Mouse (Mus musculus) midbrain, postnatal 0 days (tissue): ENCODE measurements around the gene Triobp. TPM values are rescaled to one million over a fixed set of nuclear protein-coding genes. Genes with fewer than 3 reads are reported as not detected.
A peak's percentile ranks its signal among the peaks of the same experiment; 100 is the strongest.

ENCODE experiments used
- ATAC-seq: fragments of 200-750 bp; cut with Nextera tagmentation; 2 replicates; pipeline ENCODE4 v1.8.0; 2017; ENCODE audit warnings: moderate number of reproducible peaks, mild to moderate bottlenecking, moderate TSS enrichment, moderate library complexity; ENCODE audit not compliant: low FRiP score
- DNase-seq: peaks from one replicate; pipeline ENCODE4 v3.0.0-alpha.2; 2015; ENCODE audit warnings: low spot score
- H3K27ac ChIP-seq: fragments of 300-500 bp; sonication (generic); 2 replicates; pipeline ENCODE4 v1.5.1; 2014; ENCODE audit warnings: low read depth, mild to moderate bottlenecking, low read length, mixed read lengths
- H3K27me3 ChIP-seq: fragments of 300-500 bp; sonication (generic); 2 replicates; pipeline ENCODE4 v1.6.1; 2014; ENCODE audit warnings: low read length, control low read depth, mixed read lengths; ENCODE audit not compliant: insufficient read depth
- H3K36me3 ChIP-seq: fragments of 300-500 bp; sonication (generic); 2 replicates; pipeline ENCODE4 v1.6.1; 2014; ENCODE audit warnings: low read length, control low read depth, mixed read lengths; ENCODE audit not compliant: insufficient read depth
- H3K4me1 ChIP-seq: fragments of 300-500 bp; sonication (generic); 2 replicates; pipeline ENCODE4 v1.6.1; 2014; ENCODE audit warnings: mild to moderate bottlenecking, control low read depth, antibody characterized with exemption, low read length, mixed read lengths; ENCODE audit not compliant: insufficient read depth
- H3K4me2 ChIP-seq: fragments of 300-500 bp; sonication (generic); 2 replicates; pipeline ENCODE4 v1.6.1; 2014; ENCODE audit warnings: low read depth, mild to moderate bottlenecking, low read length, mixed read lengths; ENCODE audit not compliant: poor library complexity, severe bottlenecking
- H3K4me3 ChIP-seq: fragments of 300-500 bp; sonication (generic); 2 replicates; pipeline ENCODE4 v1.5.1; 2014; ENCODE audit warnings: low read depth, mild to moderate bottlenecking, low read length, moderate library complexity
- H3K9ac ChIP-seq: fragments of 300-500 bp; sonication (generic); replicated peaks from 2 replicates; pipeline ENCODE4 v1.6.1; 2014; ENCODE audit warnings: mild to moderate bottlenecking, low read length, moderate library complexity, mixed read lengths; ENCODE audit not compliant: poor library complexity, severe bottlenecking
- H3K9me3 ChIP-seq: fragments of 300-500 bp; sonication (generic); 2 replicates; pipeline ENCODE4 v1.6.1; 2016; ENCODE audit warnings: low read length, control low read depth
- CTCF ChIP-seq: IDR thresholded peaks from 2 replicates; pipeline ENCODE4 v1.5.1; 2016; ENCODE audit warnings: antibody characterized with exemption, mild to moderate bottlenecking
- WGBS: fragments of 180-500 bp; shearing (Covaris S2); extraction: QIAGEN DNeasy Blood & Tissue Kit; methylation state at CpG from one replicate; pipeline ENCODE4 v1.1.7; 2014; 5-methylcytosine and 5-hydroxymethylcytosine counted together
- polyA plus RNA-seq: library from polyadenylated mRNA; unstranded; fragments of >200 nt; fragmentation: Nextera tagmentation; extraction: Ambion mirVana; gene quantifications from 2 replicates; pipeline ENCODE4 v1.2.1, GENCODE M21; 2015
- total RNA-seq: library from RNA; depleted of rRNA; stranded (reverse); fragments of >200 nt; gene quantifications from 2 replicates; pipeline ENCODE4 v1.2.3, GENCODE M21; 2014

Gene Triobp
- total and polyA plus RNA-seq, 2 experiments from 2014 or later: 28.4 to 40.0 TPM

DNA sequence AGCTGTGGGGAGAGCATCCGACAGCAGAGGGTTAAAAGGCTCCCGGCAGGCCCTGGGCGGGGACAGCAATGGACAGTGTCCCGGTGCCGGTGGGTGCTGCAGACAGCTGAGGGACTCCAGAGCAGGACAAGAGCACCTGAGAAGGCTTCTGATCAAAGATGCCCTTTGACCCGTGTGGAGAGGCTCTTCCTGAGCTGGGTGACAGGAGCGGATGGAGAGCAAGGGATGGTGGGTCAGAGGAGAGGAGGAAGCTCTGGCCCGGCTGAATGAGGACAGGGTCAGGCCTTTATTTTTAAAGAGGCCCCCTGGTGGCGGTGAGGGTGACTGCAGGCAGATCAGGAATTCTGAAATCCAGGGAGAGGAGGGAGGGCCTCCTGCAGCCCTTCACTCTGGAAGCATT lies 4.9 kb upstream of the Triobp start:
- peak; percentile 63 for ATAC-seq
- H3K27me3 ChIP-seq: no peaks in the 10 kb centered on the region
- WGBS: 2% methylated on average over 9 of the region's 9 CpGs

DNA sequence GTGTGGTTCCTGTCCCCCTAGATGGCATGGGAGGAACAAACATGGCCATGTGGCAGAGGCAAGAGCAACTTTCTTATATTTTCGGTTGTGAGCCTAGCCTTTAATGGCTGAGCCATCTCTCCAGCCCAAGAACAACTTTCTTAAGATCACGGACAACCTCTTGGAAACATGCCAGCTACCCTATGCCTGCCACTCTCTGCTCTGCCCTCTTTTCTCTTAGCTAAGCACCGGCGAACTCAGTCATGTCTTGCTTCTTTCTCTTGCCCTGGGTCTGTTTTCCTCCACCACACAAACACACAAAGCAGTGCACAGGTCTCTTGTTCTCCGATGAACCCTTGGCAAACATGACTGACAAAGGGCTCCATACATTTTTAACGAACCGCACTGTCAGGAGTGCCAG lies 1.3 kb upstream of the Triobp start:
- Histone ChIP-seq H3K27ac (no peak overlapping the region), H3K9me3 (no peaks in the 10 kb centered on the region), H3K4me1 (peaks cover 12% of the 10 kb centered on the region; the same call in 1 of the 2 replicates), H3K27me3 (no peaks in the 10 kb centered on the region), H3K4me3 (no peak overlapping the region), H3K4me2 (no peak overlapping the region), H3K9ac (no peak overlapping the region), H3K36me3 (peaks cover under 1% of the 10 kb centered on the region)
- ATAC-seq (no peak), DNase-seq (no peak)
- 68% methylated on average over 7 of the region's 7 CpGs for WGBS
- TF ChIP-seq CTCF: no peak

More for the DNA sequence above, 4.9 kb upstream of the Triobp start:
- peak overlapping the region; percentile 39; the same call in 1 of the 2 replicates for H3K4me2 ChIP-seq
- DNase-seq: peak; percentile 79
- peaks cover 26% of the 10 kb centered on the region for H3K36me3 ChIP-seq
- peak; percentile 87 for TF ChIP-seq CTCF
- H3K4me3 ChIP-seq: no peak overlapping the region
- peak overlapping the region; percentile 18; the same call in 1 of the 2 replicates for H3K27ac ChIP-seq
- H3K4me1 ChIP-seq: no peaks in the 10 kb centered on the region
- H3K9ac ChIP-seq: no peak overlapping the region
- H3K9me3 ChIP-seq: no peaks in the 10 kb centered on the region

DNA sequence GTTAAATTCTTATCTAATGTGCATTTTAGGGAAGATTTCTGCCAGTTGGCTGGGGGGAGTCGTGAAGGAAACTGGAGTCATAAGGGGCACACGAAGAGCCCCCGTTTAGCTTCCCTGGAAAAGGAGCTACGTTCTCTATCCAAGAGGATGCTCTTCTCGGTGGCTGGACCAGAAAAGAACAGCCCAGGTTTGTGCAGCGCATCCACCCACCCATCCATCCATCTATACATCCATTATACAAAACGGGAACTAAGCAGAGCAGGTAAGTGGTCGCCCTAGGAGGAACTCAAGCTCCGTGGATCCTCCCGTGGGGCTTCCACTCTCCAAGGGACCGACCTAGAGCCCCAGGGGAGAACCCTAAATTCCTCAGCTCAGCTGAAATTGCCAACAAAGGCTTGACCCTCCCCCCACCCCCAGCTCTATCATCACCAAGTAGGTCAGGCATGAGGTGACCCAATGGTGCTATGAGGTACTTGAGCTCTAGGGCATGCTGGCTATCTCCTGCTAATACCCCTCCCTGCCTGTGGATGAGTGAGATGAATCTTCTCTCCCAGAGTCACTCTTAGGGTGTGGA lies 715 bp downstream of the Triobp start:
- Histone ChIP-seq H3K4me1 (peaks cover 12% of the 10 kb centered on the region; the same call in 1 of the 2 replicates), H3K4me2 (peak overlapping the region; percentile 68), H3K36me3 (peaks cover 7% of the 10 kb centered on the region; the same call in 1 of the 2 replicates), H3K27me3 (no peaks in the 10 kb centered on the region), H3K4me3 (peak overlapping the region; percentile 63), H3K27ac (peak overlapping the region; percentile 77), H3K9me3 (no peaks in the 10 kb centered on the region), H3K9ac (peak overlapping the region; percentile 78)
- DNase-seq (peak; percentile 21), ATAC-seq (peak; percentile 26; the same call in 1 of the 2 replicates)
- no peak for TF ChIP-seq CTCF
- WGBS: 2% methylated on average over 11 of the region's 11 CpGs

DNA sequence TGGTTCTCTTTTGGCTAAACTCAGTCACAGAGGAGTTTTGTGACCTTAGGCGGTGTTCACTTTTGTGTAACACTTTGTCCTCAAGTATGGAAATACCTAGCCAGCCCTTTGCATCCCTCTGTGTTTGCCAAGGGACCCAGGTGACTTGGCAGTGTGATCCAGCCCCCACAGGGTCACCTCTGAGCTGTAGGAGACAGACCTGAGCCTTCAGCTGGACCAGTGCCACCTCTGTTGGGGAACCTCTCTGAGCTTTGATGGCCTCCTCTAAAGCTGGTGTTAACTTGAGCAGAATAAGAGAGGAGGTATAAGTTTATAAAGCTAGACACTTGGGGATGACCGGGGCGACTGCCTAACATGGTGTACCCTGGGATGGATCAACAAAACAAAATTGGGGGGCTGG lies 1.4 kb downstream of the Triobp start:
- Histone ChIP-seq H3K4me2 (peak overlapping the region; percentile 68), H3K36me3 (peaks cover 11% of the 10 kb centered on the region; the same call in 1 of the 2 replicates), H3K9ac (no peak overlapping the region; the same call in 1 of the 2 replicates), H3K27ac (no peak overlapping the region), H3K4me1 (peaks cover 12% of the 10 kb centered on the region; the same call in 1 of the 2 replicates), H3K27me3 (no peaks in the 10 kb centered on the region), H3K4me3 (peak overlapping the region; percentile 63), H3K9me3 (no peaks in the 10 kb centered on the region)
- no peak for TF ChIP-seq CTCF
- ATAC-seq (no peak), DNase-seq (no peak)
- 97% methylated on average over 3 of the region's 3 CpGs for WGBS

DNA sequence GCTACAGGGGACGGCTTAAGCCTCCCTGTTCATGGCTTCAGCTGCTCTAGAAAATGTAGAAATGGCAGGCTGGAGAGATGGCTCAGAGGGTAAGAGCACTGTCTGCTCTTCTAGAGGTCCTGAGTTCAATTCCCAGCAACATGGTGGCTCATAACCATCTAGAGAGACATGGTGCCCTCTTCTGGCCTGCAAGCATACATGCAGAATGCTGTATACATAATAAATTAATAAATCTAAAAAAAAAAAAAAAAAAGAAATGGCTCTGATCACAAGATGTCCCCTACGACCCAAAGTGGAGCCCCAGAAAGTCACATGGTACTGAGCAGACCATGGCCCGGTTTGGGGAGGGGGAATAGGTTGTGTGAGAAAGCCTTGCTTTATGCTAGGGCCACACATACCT lies 8.1 kb downstream of the Triobp start:
- no peaks in the 10 kb centered on the region for H3K9me3 ChIP-seq
- no peaks in the 10 kb centered on the region for H3K27me3 ChIP-seq
- no peak overlapping the region for H3K27ac ChIP-seq
- no peak overlapping the region for H3K4me3 ChIP-seq
- no peak for ATAC-seq
- H3K4me1 ChIP-seq: no peaks in the 10 kb centered on the region
- peaks cover 35% of the 10 kb centered on the region for H3K36me3 ChIP-seq
- no peak for DNase-seq
- no peak overlapping the region for H3K4me2 ChIP-seq
- TF ChIP-seq CTCF: peak; percentile 43
- no peak overlapping the region for H3K9ac ChIP-seq
- 81% methylated on average over 3 of the region's 3 CpGs for WGBS

DNA sequence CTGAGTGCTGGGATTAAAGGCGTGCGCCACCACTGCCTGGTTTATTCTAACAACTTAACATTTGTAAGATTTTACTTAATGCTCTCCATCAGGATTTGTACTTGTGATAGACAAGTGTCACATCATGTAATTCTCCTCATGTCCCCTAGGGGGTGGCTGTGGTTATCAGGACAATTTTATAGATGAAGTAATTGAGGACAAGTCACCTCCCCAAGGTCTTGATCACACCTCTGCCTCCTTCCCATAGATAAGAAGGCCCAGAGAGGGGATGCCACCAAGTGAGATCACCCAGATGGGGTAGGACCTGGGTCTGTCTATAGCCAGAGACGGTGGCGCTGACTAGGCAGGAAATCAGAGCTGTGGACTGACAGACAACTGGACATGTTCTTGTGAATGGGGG lies 8.8 kb downstream of the Triobp start:
- WGBS: 89% methylated on average over 4 of the region's 4 CpGs
- H3K4me2 ChIP-seq: no peak overlapping the region
- no peaks in the 10 kb centered on the region for H3K9me3 ChIP-seq
- H3K9ac ChIP-seq: no peak overlapping the region
- peaks cover 38% of the 10 kb centered on the region for H3K36me3 ChIP-seq
- no peak for DNase-seq
- TF ChIP-seq CTCF: peak; percentile 51
- H3K27ac ChIP-seq: no peak overlapping the region
- no peaks in the 10 kb centered on the region for H3K27me3 ChIP-seq
- no peaks in the 10 kb centered on the region for H3K4me1 ChIP-seq
- H3K4me3 ChIP-seq: no peak overlapping the region
- no peak for ATAC-seq
